Mouse (Mus musculus): Measurements from ENCODE around the gene Ddx52. TPM values are rescaled to one million over a fixed set of nuclear protein-coding genes. Genes with fewer than 3 reads are reported as not detected.

Ddx52 gene
- polyA plus RNA-seq (2014; fragmentation: Nextera tagmentation; extraction: Ambion mirVana) = 35.5 and 35.6 TPM in 2 replicates

DNA sequence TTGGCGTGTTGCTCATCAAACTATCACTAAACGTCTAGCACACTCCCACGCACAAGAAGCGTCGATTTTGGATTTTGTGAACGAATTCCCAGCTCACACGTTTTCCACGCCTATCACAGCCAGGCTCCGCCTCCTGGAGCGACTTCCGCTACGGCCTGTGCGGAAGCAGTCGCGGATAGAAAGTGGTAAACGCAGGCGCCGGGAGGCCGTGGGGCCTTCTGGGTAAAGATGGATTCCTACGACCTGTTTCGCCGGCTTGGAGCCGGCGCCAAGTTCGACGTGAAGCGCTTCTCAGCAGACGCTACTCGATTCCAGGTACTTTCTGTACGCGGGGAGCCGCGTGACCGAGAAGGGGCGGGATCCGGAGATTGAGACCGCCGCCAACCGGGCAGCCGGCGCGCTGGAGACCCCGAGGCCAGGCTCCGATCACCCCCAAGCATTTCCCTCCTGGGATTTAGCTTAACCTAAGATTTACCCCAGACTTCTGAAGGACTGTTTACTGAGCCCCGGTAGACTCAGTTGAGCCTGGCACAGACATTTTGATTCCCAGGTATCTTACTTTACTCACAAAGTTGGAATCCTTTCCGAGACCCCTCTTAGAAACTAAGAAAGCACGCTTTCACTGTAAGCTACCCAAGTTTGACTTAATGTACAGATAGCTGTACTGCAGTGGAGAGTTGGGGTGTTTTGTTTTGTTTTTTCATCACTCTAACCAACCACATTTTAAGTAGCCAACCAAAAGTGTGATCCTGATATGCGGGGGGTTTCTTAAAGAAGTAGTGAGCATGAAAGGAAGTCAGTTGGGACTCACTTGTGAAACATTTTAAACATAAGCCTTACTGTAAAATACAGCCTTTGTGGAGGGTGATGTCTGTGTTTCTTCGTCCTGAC, at the start of gene Ddx52:
Gene Ddx52 (plus strand): TSS at position 113 of the 891 bp plus-strand sequence.
- Histone ChIP-seq H3K4me2 (ENCODE audit: low read length) (peak within 1 kb of the TSS; percentile 84), H3K4me1 (replicated peaks; ENCODE audit: control insufficient read depth, insufficient read depth, low read length) (peaks cover 3% of the 10 kb centered on the region; the same call in 1 of the 2 replicates), H3K36me3 (ENCODE audit: control insufficient read depth, insufficient read depth, low read length) (peaks cover 39% of the 10 kb centered on the region), H3K9ac (ENCODE audit: low read length) (peak within 1 kb of the TSS; percentile 89), H3K4me3 (ENCODE audit: low read depth, low read length) (peak within 1 kb of the TSS; percentile 98), H3K27me3 (replicated peaks; ENCODE audit: control insufficient read depth, insufficient read depth, low read length) (no peaks in the 10 kb centered on the region), H3K9me3 (ENCODE audit: control insufficient read depth, low read length) (no peaks in the 10 kb centered on the region), H3K27ac (ENCODE audit: low read depth) (peak within 1 kb of the TSS; percentile 78)
- peak; percentile 92 for DNase-seq (ENCODE audit: low spot score)
- 1% methylated on average over 49 of the region's 49 CpGs for WGBS
- peak; percentile 94 for ATAC-seq (replicated peaks; ENCODE audit: low FRiP score, low TSS enrichment, low read depth)

GRCm38 (mm10) chr11:83893325-83893724, 48.5 kb upstream of the Ddx52 start:
- H3K27me3 ChIP-seq (replicated peaks; ENCODE audit: control insufficient read depth, insufficient read depth, low read length) = no peaks in the 10 kb centered on the region
- H3K27ac ChIP-seq (ENCODE audit: low read depth) = no peak overlapping the region
- H3K36me3 ChIP-seq (ENCODE audit: control insufficient read depth, insufficient read depth, low read length) = no peaks in the 10 kb centered on the region
- no peak overlapping the region for H3K4me2 ChIP-seq (ENCODE audit: low read length)
- 78% methylated on average over 9 of the region's 9 CpGs for WGBS
- no peaks in the 10 kb centered on the region for H3K9me3 ChIP-seq (ENCODE audit: control insufficient read depth, low read length)
- DNase-seq (ENCODE audit: low spot score) = no peak
- 0 out of 2 replicates have a peak, but pooled peaks cover 4% of the 10 kb centered on the region for H3K4me1 ChIP-seq (replicated peaks; ENCODE audit: control insufficient read depth, insufficient read depth, low read length)
- no peak overlapping the region for H3K4me3 ChIP-seq (ENCODE audit: low read depth, low read length)
- H3K9ac ChIP-seq (ENCODE audit: low read length) = no peak overlapping the region
- ATAC-seq (replicated peaks; ENCODE audit: low FRiP score, low TSS enrichment, low read depth) = no peak

GRCm38 (mm10) chr11:83896430-83897410, 45.1 kb upstream of the Ddx52 start:
- no peak overlapping the region for H3K4me2 ChIP-seq (ENCODE audit: low read length)
- 0 out of 2 replicates have a peak overlapping the region, but pooled peaks have one; percentile 7 for H3K27ac ChIP-seq (ENCODE audit: low read depth)
- no peak overlapping the region for H3K9ac ChIP-seq (ENCODE audit: low read length)
- no peaks in the 10 kb centered on the region for H3K36me3 ChIP-seq (ENCODE audit: control insufficient read depth, insufficient read depth, low read length)
- WGBS = 73% methylated on average over 16 of the region's 16 CpGs
- no peak overlapping the region for H3K4me3 ChIP-seq (ENCODE audit: low read depth, low read length)
- ATAC-seq (replicated peaks; ENCODE audit: low FRiP score, low TSS enrichment, low read depth) (no peak; the same call in 1 of the 2 replicates), DNase-seq (ENCODE audit: low spot score) (no peak)
- no peaks in the 10 kb centered on the region for H3K4me1 ChIP-seq (replicated peaks; ENCODE audit: control insufficient read depth, insufficient read depth, low read length)
- no peaks in the 10 kb centered on the region for H3K27me3 ChIP-seq (replicated peaks; ENCODE audit: control insufficient read depth, insufficient read depth, low read length)
- no peaks in the 10 kb centered on the region for H3K9me3 ChIP-seq (ENCODE audit: control insufficient read depth, low read length)

- no peak overlapping the region for H3K4me3 ChIP-seq (ENCODE audit: low read depth, low read length)
- H3K4me1 ChIP-seq (replicated peaks; ENCODE audit: control insufficient read depth, insufficient read depth, low read length) = no peaks in the 10 kb centered on the region
- ATAC-seq (replicated peaks; ENCODE audit: low FRiP score, low TSS enrichment, low read depth) (no peak), DNase-seq (ENCODE audit: low spot score) (no peak)
- WGBS = 63% methylated on average over 7 of the region's 7 CpGs
- H3K9me3 ChIP-seq (ENCODE audit: control insufficient read depth, low read length) = no peaks in the 10 kb centered on the region
- H3K27me3 ChIP-seq (replicated peaks; ENCODE audit: control insufficient read depth, insufficient read depth, low read length) = no peaks in the 10 kb centered on the region
- H3K36me3 ChIP-seq (ENCODE audit: control insufficient read depth, insufficient read depth, low read length) = no peaks in the 10 kb centered on the region
- no peak overlapping the region for H3K9ac ChIP-seq (ENCODE audit: low read length)
- H3K4me2 ChIP-seq (ENCODE audit: low read length) = no peak overlapping the region
- H3K27ac ChIP-seq (ENCODE audit: low read depth) = no peak overlapping the region
Observed at GRCm38 (mm10) chr11:83897569-83897968, 44.3 kb upstream of the Ddx52 start.

- DNase-seq (ENCODE audit: low spot score) (no peak), ATAC-seq (replicated peaks; ENCODE audit: low FRiP score, low TSS enrichment, low read depth) (peak; percentile 54; the same call in 1 of the 2 replicates)
- Histone ChIP-seq H3K9me3 (ENCODE audit: control insufficient read depth, low read length) (no peaks in the 10 kb centered on the region), H3K27ac (ENCODE audit: low read depth) (no peak overlapping the region), H3K4me2 (ENCODE audit: low read length) (no peak overlapping the region), H3K4me3 (ENCODE audit: low read depth, low read length) (no peak overlapping the region), H3K4me1 (replicated peaks; ENCODE audit: control insufficient read depth, insufficient read depth, low read length) (no peaks in the 10 kb centered on the region), H3K36me3 (ENCODE audit: control insufficient read depth, insufficient read depth, low read length) (no peaks in the 10 kb centered on the region), H3K27me3 (replicated peaks; ENCODE audit: control insufficient read depth, insufficient read depth, low read length) (no peaks in the 10 kb centered on the region), H3K9ac (ENCODE audit: low read length) (no peak overlapping the region)
- 65% methylated on average over 3 of the region's 3 CpGs for WGBS
Observed at GRCm38 (mm10) chr11:83902812-83903211, 39.0 kb upstream of the Ddx52 start.

GRCm38 (mm10) chr11:83905756-83906155, 36.1 kb upstream of the Ddx52 start:
- Histone ChIP-seq H3K27me3 (replicated peaks; ENCODE audit: control insufficient read depth, insufficient read depth, low read length) (no peaks in the 10 kb centered on the region), H3K36me3 (ENCODE audit: control insufficient read depth, insufficient read depth, low read length) (no peaks in the 10 kb centered on the region), H3K4me2 (ENCODE audit: low read length) (no peak overlapping the region), H3K4me1 (replicated peaks; ENCODE audit: control insufficient read depth, insufficient read depth, low read length) (0 out of 2 replicates have a peak, but pooled peaks cover 3% of the 10 kb centered on the region), H3K27ac (ENCODE audit: low read depth) (no peak overlapping the region), H3K4me3 (ENCODE audit: low read depth, low read length) (no peak overlapping the region), H3K9ac (ENCODE audit: low read length) (no peak overlapping the region), H3K9me3 (ENCODE audit: control insufficient read depth, low read length) (no peaks in the 10 kb centered on the region)
- 63% methylated on average over 5 of the region's 5 CpGs for WGBS
- DNase-seq (ENCODE audit: low spot score) (no peak), ATAC-seq (replicated peaks; ENCODE audit: low FRiP score, low TSS enrichment, low read depth) (no peak)

DNA sequence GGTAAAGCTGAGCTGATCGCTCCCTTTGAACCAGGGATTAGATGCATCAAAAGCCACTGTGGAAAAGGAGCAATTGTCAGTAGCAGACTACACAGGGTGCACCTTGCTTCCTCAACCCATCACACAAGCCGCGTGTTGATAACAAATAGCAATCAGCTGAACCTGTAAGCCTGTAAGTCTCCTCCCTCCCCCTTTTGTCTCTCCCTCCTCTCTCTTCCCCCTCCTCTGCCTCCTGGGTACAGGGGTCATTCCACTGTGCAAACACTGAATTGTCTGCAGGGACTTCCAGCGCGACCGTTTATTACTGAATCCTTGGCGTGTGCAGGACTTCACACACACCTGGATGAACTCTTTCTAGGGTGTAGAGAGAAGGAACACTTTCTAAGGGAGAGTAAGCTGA, 33.5 kb upstream of the Ddx52 start:
- Histone ChIP-seq H3K9me3 (ENCODE audit: control insufficient read depth, low read length) (no peaks in the 10 kb centered on the region), H3K9ac (ENCODE audit: low read length) (no peak overlapping the region), H3K4me3 (ENCODE audit: low read depth, low read length) (no peak overlapping the region), H3K36me3 (ENCODE audit: control insufficient read depth, insufficient read depth, low read length) (no peaks in the 10 kb centered on the region), H3K27ac (ENCODE audit: low read depth) (no peak overlapping the region), H3K27me3 (replicated peaks; ENCODE audit: control insufficient read depth, insufficient read depth, low read length) (no peaks in the 10 kb centered on the region), H3K4me2 (ENCODE audit: low read length) (no peak overlapping the region), H3K4me1 (replicated peaks; ENCODE audit: control insufficient read depth, insufficient read depth, low read length) (0 out of 2 replicates have a peak, but pooled peaks cover 3% of the 10 kb centered on the region)
- 27% methylated on average over 7 of the region's 7 CpGs for WGBS
- DNase-seq (ENCODE audit: low spot score) = no peak
- ATAC-seq (replicated peaks; ENCODE audit: low FRiP score, low TSS enrichment, low read depth) = peak; percentile 89

DNA sequence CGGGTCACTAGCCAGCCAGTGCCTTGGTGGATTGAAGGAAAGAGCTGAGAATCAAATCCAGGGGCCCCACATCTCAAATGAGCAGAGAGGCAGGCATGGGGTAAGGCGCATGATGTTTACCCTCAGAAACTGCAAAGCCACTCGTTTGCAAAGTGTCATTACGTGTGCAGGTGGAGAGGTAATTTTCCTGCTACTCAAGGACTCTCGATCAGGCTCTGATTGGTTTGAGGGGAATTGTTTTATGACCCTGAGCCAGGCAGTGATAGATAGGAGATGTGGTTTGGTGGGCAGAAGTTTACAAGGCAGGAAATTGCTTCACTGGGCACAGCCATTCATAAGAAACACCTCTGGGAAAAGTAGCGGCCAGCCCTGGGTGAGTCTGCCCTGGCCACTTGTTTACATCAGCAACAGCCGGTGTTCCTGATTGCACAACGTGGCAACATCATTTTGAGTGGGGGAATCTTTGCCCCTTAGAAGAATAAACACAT, 28.0 kb upstream of the Ddx52 start:
- H3K4me2 ChIP-seq (ENCODE audit: low read length) = no peak overlapping the region
- WGBS = 14% methylated on average over 8 of the region's 8 CpGs
- no peak overlapping the region for H3K9ac ChIP-seq (ENCODE audit: low read length)
- no peaks in the 10 kb centered on the region; the same call in 1 of the 2 replicates for H3K4me1 ChIP-seq (replicated peaks; ENCODE audit: control insufficient read depth, insufficient read depth, low read length)
- peak; percentile 66 for ATAC-seq (replicated peaks; ENCODE audit: low FRiP score, low TSS enrichment, low read depth)
- H3K36me3 ChIP-seq (ENCODE audit: control insufficient read depth, insufficient read depth, low read length) = no peaks in the 10 kb centered on the region
- H3K9me3 ChIP-seq (ENCODE audit: control insufficient read depth, low read length) = no peaks in the 10 kb centered on the region
- H3K4me3 ChIP-seq (ENCODE audit: low read depth, low read length) = no peak overlapping the region
- DNase-seq (ENCODE audit: low spot score) = no peak
- peak overlapping the region; percentile 20; the same call in 1 of the 2 replicates for H3K27ac ChIP-seq (ENCODE audit: low read depth)
- no peaks in the 10 kb centered on the region for H3K27me3 ChIP-seq (replicated peaks; ENCODE audit: control insufficient read depth, insufficient read depth, low read length)

Data from intestine, embryonic 14.5 days (tissue).